Mouse (Mus musculus) leukemia stem cell, adult 10-12 weeks (primary cell): Measurements from ENCODE around the gene Olfr483. TPM values are rescaled to one million over a fixed set of nuclear protein-coding genes. Genes with fewer than 3 reads are reported as not detected.

Experiments
- polyA plus RNA-seq: library from polyadenylated mRNA; stranded (reverse); fragments of >175 nt; gene quantifications from 2 replicates; pipeline ENCODE4 v1.2.3, GENCODE M21; 2012; ENCODE audit warnings: low replicate concordance

Gene Olfr483
- not detected in 2 replicates for polyA plus RNA-seq

GRCm38 (mm10) chr7:108100549-108100948 lies at the start of gene Olfr483:
TSS of gene Olfr483 (plus strand) at chr7:108100849.

GRCm38 (mm10) chr7:108067246-108067645 lies 33.4 kb upstream of the Olfr483 start, which contains the start of gene Olfr480:
TSS of gene Olfr480 (minus strand) at chr7:108067346.

GRCm38 (mm10) chr7:108079555-108079954 lies 21.1 kb upstream of the Olfr483 start, which contains the start of gene Olfr481:
TSS of gene Olfr481 (plus strand) at chr7:108079855.

GRCm38 (mm10) chr7:108097486-108097885 lies 3.2 kb upstream of the Olfr483 start, which contains the start of gene Olfr482:
TSS of gene Olfr482 (minus strand) at chr7:108097586.

GRCm38 (mm10) chr7:108127349-108127748 lies 26.7 kb downstream of the Olfr483 start, which contains the start of gene Olfr484:
TSS of gene Olfr484 (minus strand) at chr7:108127449.

Other genes with a start within 250 kb of the Olfr483 start
- gene Olfr472, start 202.9 kb upstream of the Olfr483 start, polyA plus RNA-seq: not detected in 2 replicates
- gene Olfr473, start 170.4 kb upstream of the Olfr483 start, polyA plus RNA-seq: not detected in 2 replicates
- gene Olfr474, start 146.2 kb upstream of the Olfr483 start, polyA plus RNA-seq: not detected in 2 replicates
- gene Olfr476, start 136.0 kb upstream of the Olfr483 start, polyA plus RNA-seq: not detected in 2 replicates
- gene Olfr477, start 114.2 kb upstream of the Olfr483 start, polyA plus RNA-seq: not detected in 2 replicates
- not detected in 2 replicates for gene Olfr478, start 66.9 kb upstream of the Olfr483 start, polyA plus RNA-seq
- gene Olfr479, start 50.2 kb upstream of the Olfr483 start, polyA plus RNA-seq: not detected in 2 replicates
- gene Olfr480, start 33.5 kb upstream of the Olfr483 start, polyA plus RNA-seq: not detected in 2 replicates
- 0.03 TPM in 1 of 2 replicates, not detected in the other for gene Olfr481, start 21.0 kb upstream of the Olfr483 start, polyA plus RNA-seq
- gene Olfr482, start 3.3 kb upstream of the Olfr483 start, polyA plus RNA-seq: not detected in 2 replicates
- not detected in 2 replicates for gene Olfr484, start 26.6 kb downstream of the Olfr483 start, polyA plus RNA-seq
- not detected in 2 replicates for gene Olfr485, start 59.0 kb downstream of the Olfr483 start, polyA plus RNA-seq
- gene Olfr486, start 71.9 kb downstream of the Olfr483 start, polyA plus RNA-seq: not detected in 2 replicates
- not detected in 2 replicates for gene Olfr487, start 113.8 kb downstream of the Olfr483 start, polyA plus RNA-seq
- 0.08 TPM in 1 of 2 replicates, not detected in the other for gene Olfr488, start 157.5 kb downstream of the Olfr483 start, polyA plus RNA-seq
- gene Olfr490, start 188.1 kb downstream of the Olfr483 start, polyA plus RNA-seq: not detected in 2 replicates
- not detected in 2 replicates for gene Olfr491, start 212.6 kb downstream of the Olfr483 start, polyA plus RNA-seq
- gene Olfr492, start 222.8 kb downstream of the Olfr483 start, polyA plus RNA-seq: not detected in 2 replicates
- not detected in 2 replicates for gene Olfr493, start 246.1 kb downstream of the Olfr483 start, polyA plus RNA-seq